ENCODE assay signal across 13 mouse cellular contexts in genomic region chr5:90467245-90467644, GRCm38 (mm10). TPM values are rescaled to one million over a fixed set of nuclear protein-coding genes. Genes with fewer than 3 reads are reported as not detected.
A peak's percentile ranks its signal among the peaks of the same experiment; 100 is the strongest.
DNase-seq lines count a peak whose midpoint lies in the region; ATAC-seq and TF ChIP-seq lines count a peak whose summit lies in the region.
"Had no signal": no experiment of that assay in that cellular context is flagged by ENCODE, and none has a peak within 500 bp of the region (broad histone marks: within the 10 kb centered on the region; RNA-seq: fewer than 3 reads in every experiment).

No protein-coding gene starts in this region.

- no peak for TF ChIP-seq EP300 in lung, postnatal 0 days (IDR thresholded peaks at IDR 0.05)

- H3K9me3 ChIP-seq in lung, postnatal 0 days (ENCODE audit: low read length), result no peaks in the 10 kb centered on the region
- H3K9me3 ChIP-seq in heart, embryonic 12.5 days (replicated peaks), result no peaks in the 10 kb centered on the region
- H3K9me3 ChIP-seq: heart, embryonic 15.5 days had no signal

- no peak overlapping the region for H3K4me2 ChIP-seq in lung, postnatal 0 days (replicated peaks; ENCODE audit: low read depth, low read length)
- no peak overlapping the region for H3K4me2 ChIP-seq in heart, embryonic 12.5 days
- H3K4me2 ChIP-seq: heart, embryonic 15.5 days had no signal

- WGBS in lung, postnatal 0 days, result 48% methylated on average over 6 of the region's 6 CpGs
- 59% methylated on average over 6 of the region's 6 CpGs for WGBS in heart, embryonic 12.5 days

- peak; percentile 83 for DNase-seq in heart, adult 11 months
- DNase-seq in heart, adult 8-10 months (ENCODE audit: low spot score), result no peak
- peak; percentile 35 for DNase-seq in brain, embryonic 14.5 days (ENCODE audit: low read depth)
- peak; percentile 80 for DNase-seq in kidney, adult 11 months
- DNase-seq in lung, postnatal 0 days (ENCODE audit: low spot score), result peak; percentile 11
- no peak for DNase-seq in spleen, adult 12 weeks (ENCODE audit: low spot score)
- DNase-seq in layer of hippocampus, adult 9-10 months (ENCODE audit: low spot score), result no peak
- DNase-seq: retina, postnatal 1 day; thymus, postnatal 36 days had no signal

- ATAC-seq in lung, postnatal 0 days, result no peak
- ATAC-seq in heart, embryonic 12.5 days (ENCODE audit: insufficient number of reproducible peaks, low FRiP score), result no peak

- no peaks in the 10 kb centered on the region for H3K4me1 ChIP-seq in lung, postnatal 0 days (ENCODE audit: insufficient read depth, low read depth, low read length)
- H3K4me1 ChIP-seq in heart, embryonic 12.5 days (replicated peaks), result no peaks in the 10 kb centered on the region
- H3K4me1 ChIP-seq: heart, embryonic 15.5 days had no signal

- H3K27me3 ChIP-seq in lung, postnatal 0 days (replicated peaks; ENCODE audit: insufficient read depth, low read length), result no peaks in the 10 kb centered on the region
- no peaks in the 10 kb centered on the region for H3K27me3 ChIP-seq in heart, embryonic 12.5 days (replicated peaks)
- H3K27me3 ChIP-seq: heart, embryonic 15.5 days had no signal

- H3K4me3 ChIP-seq in lung, postnatal 0 days (ENCODE audit: low read depth, low read length), result no peak overlapping the region
- H3K4me3 ChIP-seq in heart, embryonic 12.5 days, result no peak overlapping the region
- H3K4me3 ChIP-seq: heart, embryonic 15.5 days had no signal

- H3K9ac ChIP-seq in lung, postnatal 0 days (replicated peaks; ENCODE audit: low read depth), result no peak overlapping the region
- H3K9ac ChIP-seq in heart, embryonic 12.5 days, result no peak overlapping the region
- H3K9ac ChIP-seq: heart, embryonic 15.5 days had no signal

- no peak for TF ChIP-seq POLR2A in brain, embryonic 14.5 days (IDR thresholded peaks at IDR 0.05; ENCODE audit: borderline replicate concordance, extremely low read depth, insufficient read depth, insufficient read length, poor library complexity, severe bottlenecking)

- H3K27ac ChIP-seq in lung, postnatal 0 days (ENCODE audit: low read length), result no peak overlapping the region
- no peak overlapping the region for H3K27ac ChIP-seq in heart, embryonic 12.5 days (ENCODE audit: poor library complexity, severe bottlenecking)
- H3K27ac ChIP-seq: heart, embryonic 15.5 days had no signal

- no peak for TF ChIP-seq CTCF in brain, embryonic 14.5 days (IDR thresholded peaks at IDR 0.05; ENCODE audit: borderline replicate concordance, extremely low read depth, insufficient read depth, insufficient read length)
- no peak for TF ChIP-seq CTCF in lung, postnatal 0 days (IDR thresholded peaks at IDR 0.05)

- no peaks in the 10 kb centered on the region for H3K36me3 ChIP-seq in lung, postnatal 0 days (ENCODE audit: insufficient read depth, low read length)
- no peaks in the 10 kb centered on the region for H3K36me3 ChIP-seq in heart, embryonic 12.5 days
- H3K36me3 ChIP-seq: heart, embryonic 15.5 days had no signal

RNA-seq across cellular contexts. Expression of gene Alb, which starts 6.5 kb away (rescaled TPM):
- total RNA-seq in heart, adult 8-10 months (2022), result under 1 TPM in 2 of 4 experiments, not detected in 2; 0.25 to 0.28 TPM
- polyA plus RNA-seq in brain, embryonic 14.5 days (2012; rRNA removed), result 0.43 and 1.8 TPM in 2 replicates
- 2.1 and 3.2 TPM in 2 replicates for polyA plus RNA-seq in lung, postnatal 0 days (2015; fragmentation: Nextera tagmentation; extraction: Ambion mirVana)
- 2.3 and 11.3 TPM in 2 replicates for polyA plus RNA-seq in heart, embryonic 12.5 days (2016; fragmentation: Nextera tagmentation; extraction: Ambion mirVana)
- total RNA-seq: layer of hippocampus, postnatal 25 days; megakaryocyte progenitor cell, adult 5-6 weeks had no signal

RNA-seq across cellular contexts. Expression of gene Afp, which starts 23.3 kb away (rescaled TPM):
- not detected for total RNA-seq in heart, adult 8-10 months (2022)
- polyA plus RNA-seq in brain, embryonic 14.5 days (2012; rRNA removed), result 5.9 and 12.3 TPM in 2 replicates
- polyA plus RNA-seq in lung, postnatal 0 days (2015; fragmentation: Nextera tagmentation; extraction: Ambion mirVana), result 1.2 and 1.6 TPM in 2 replicates
- polyA plus RNA-seq in heart, embryonic 12.5 days (2016; fragmentation: Nextera tagmentation; extraction: Ambion mirVana), result 23.2 and 125 TPM in 2 replicates
- total RNA-seq: layer of hippocampus, postnatal 25 days had no signal

RNA-seq across cellular contexts. Expression of gene Afm, which starts 51.5 kb away (rescaled TPM):
- total RNA-seq in heart, adult 8-10 months (2022), result not detected
- polyA plus RNA-seq in brain, embryonic 14.5 days (2012; rRNA removed), result not detected in 2 replicates
- not detected in 2 replicates for polyA plus RNA-seq in lung, postnatal 0 days (2015; fragmentation: Nextera tagmentation; extraction: Ambion mirVana)
- polyA plus RNA-seq in heart, embryonic 12.5 days (2016; fragmentation: Nextera tagmentation; extraction: Ambion mirVana), result 0.09 TPM in 1 of 2 replicates, not detected in the other
- total RNA-seq: layer of hippocampus, postnatal 25 days; megakaryocyte progenitor cell, adult 5-6 weeks had no signal
- polyA plus RNA-seq: heart, embryonic 15.5 days had no signal

Comparison
In these comparisons a context has a peak if more than half of its experiments do, and no peak if none do; other contexts are left out.
1. DNase-seq: peak in heart, adult 11 months (single experiment), brain, embryonic 14.5 days (single experiment), kidney, adult 11 months (single experiment) and lung, postnatal 0 days (single experiment); none in heart, adult 8-10 months (single experiment), spleen, adult 12 weeks (single experiment) and layer of hippocampus, adult 9-10 months (single experiment).